Mouse (Mus musculus): ENCODE results near the gene Olfr1024. TPM values are rescaled to one million over a fixed set of nuclear protein-coding genes. Genes with fewer than 3 reads are reported as not detected.

The Olfr1024 gene
- not detected for total RNA-seq (2021)

DNA sequence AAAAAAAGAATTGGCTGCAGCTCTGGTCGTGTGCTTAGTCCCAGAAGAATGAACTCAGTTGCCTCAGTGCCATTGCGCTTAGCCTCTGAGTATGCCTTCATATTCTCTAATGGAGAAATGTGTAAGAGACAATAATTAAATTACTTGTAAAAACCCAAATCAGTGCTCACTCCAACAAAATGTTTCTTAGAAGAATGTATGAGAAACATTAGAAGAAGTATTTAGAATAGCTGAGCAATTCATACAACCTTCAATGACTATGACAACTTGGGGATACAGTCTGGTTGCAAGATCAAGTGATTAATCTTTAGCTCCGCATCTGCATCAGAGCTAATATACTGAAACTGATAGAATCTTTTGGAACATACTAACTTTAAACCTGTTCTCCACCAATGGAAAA, at the start of gene Olfr1024:
Gene Olfr1024 (minus strand): TSS at position 101 of the 400 bp plus-strand sequence.
- intact Hi-C loops (cut with DNase I), result no loop called here
- DNase-seq, result no peak

DNA sequence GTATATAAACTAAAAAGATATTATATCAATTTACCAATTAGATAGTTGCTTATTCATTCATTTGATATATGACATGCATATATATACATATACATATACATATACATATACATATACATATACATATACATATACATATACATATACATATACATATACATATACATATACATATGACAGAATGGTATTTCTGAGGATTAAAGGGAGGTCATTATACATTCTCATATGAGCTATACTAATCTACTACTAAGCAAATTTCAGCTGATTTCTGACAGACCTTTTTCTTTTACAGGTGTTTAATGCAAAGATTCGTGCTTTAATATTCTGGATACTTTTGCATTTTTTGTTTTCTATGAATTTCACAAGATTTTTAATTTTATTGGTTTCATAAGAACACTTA, 45.3 kb upstream of the Olfr1024 start, which contains the start of gene Olfr1028:
Gene Olfr1028 (plus strand): TSS at position 301 of the 400 bp plus-strand sequence.
- no peak for DNase-seq
- intact Hi-C loops (cut with DNase I), result no loop called here

DNA sequence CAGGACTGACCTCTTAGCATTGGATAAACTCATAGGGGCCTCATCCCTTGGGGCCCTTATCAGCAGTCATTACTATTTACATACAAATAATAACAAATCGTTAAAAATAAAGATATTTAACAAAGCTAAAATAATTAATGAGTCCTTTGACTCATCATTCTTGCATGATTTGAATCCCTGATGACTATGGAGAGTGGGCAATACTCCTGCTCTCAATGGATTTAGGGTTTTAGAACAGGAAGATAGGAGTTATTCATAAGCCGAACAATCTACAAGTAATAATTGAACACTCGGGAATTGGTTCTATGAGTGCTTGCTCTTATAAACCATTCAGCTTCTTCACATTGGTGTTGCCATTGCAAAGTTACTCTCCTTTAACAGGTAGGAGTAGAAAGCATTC, 16.4 kb upstream of the Olfr1024 start, which contains the start of gene Olfr1026:
Gene Olfr1026 (plus strand): TSS at position 301 of the 400 bp plus-strand sequence.
- intact Hi-C loops (cut with DNase I), result no loop called here
- DNase-seq, result no peak

DNA sequence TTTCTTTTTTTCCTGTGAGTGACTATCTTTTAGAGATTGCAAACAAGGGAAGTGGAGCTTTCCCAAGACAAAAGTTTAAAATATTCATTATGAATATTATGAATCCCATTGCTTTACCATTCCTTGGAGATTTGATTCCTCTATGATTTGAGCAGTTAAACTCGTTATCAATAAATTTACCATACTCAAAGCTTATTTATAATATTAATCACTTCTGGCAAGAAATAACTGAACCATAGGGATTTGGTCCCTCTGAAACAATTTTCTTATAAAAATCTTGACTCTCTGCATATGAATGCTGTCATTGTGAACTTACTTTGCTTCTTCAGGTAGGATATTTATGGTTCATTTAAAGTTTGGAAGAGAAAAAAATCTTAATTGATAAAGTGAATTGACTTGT, 10.0 kb upstream of the Olfr1024 start, which contains the start of gene Olfr1025-ps1:
Gene Olfr1025-ps1 (plus strand): TSS at position 301 of the 400 bp plus-strand sequence.
- no peak for DNase-seq

DNA sequence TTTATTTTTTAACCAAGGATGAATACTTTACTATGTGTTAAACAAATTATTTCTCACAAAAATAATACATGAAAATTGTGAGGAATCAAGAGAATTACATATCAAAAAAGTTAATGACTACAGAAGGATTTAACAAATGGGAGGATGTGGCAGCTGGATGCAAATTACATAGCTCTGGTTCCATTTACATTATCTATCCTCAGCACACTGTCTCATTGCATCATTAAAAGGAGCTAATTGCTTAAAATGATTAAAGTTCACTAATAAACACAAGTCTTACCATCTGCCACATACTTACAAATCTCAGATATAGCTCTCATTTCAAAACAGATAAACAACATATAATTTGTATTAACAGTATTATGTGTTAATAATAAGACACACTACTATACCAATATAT, 8.3 kb upstream of the Olfr1024 start:
- DNase-seq, result no peak
- intact Hi-C loops (cut with DNase I), result no loop called here

More for the DNA sequence above, 10.0 kb upstream of the Olfr1024 start, which contains the start of gene Olfr1025-ps1:
- intact Hi-C loops (cut with DNase I), result no loop called here

DNA sequence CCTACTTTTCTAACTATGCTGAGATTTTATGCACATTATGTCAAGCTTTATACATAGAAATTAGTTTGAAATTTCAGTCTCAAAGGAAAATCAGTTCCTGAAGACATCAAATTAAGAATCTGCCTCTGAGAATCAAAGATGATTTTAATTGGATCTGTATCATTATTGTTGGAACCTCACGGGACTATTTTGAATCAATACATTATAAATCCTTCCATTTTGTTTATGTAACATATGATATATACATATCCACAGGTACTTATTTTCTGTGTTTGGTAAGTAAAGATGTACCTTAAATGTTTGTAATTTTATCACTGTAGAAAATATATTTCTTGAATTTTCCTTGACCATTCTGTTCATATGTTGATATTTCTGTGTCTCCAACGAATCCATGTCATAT, 19.5 kb downstream of the Olfr1024 start, which contains the start of gene Olfr1023:
Gene Olfr1023 (plus strand): TSS at position 301 of the 400 bp plus-strand sequence.
- no peak for DNase-seq
- intact Hi-C loops (cut with DNase I), result no loop called here

DNA sequence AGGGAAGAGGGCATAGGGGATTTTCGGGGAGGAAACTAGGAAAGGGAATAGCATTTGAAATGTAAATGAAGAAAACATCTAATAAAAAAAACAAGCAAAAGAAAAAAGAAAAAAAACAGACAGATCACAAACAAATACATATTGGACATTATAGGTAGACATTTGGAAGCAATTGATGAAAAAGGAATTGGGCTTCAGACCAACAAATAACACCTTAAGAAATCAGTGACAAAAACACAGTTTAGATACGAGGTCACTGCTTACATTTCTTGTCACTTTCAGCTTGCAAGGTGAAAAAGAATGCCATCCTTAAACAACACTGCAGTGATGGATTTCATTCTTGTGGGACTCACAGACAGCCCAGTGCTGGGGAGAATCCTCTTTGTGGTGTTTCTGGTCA, 36.6 kb downstream of the Olfr1024 start, which contains the start of gene Olfr1022:
Gene Olfr1022 (plus strand): TSS at position 301 of the 400 bp plus-strand sequence.
- intact Hi-C loops (cut with DNase I), result no loop called here
- DNase-seq, result no peak

Other genes starting within 250 kb of the Olfr1024 start
- not detected for gene Olfr154, start 240.6 kb downstream of the Olfr1024 start, total RNA-seq (2021)
- gene Olfr1006, start 226.3 kb downstream of the Olfr1024 start, total RNA-seq (2021), result not detected
- not detected for gene Olfr1008, start 215.6 kb downstream of the Olfr1024 start, total RNA-seq (2021)
- not detected for gene Olfr1009, start 189.6 kb downstream of the Olfr1024 start, total RNA-seq (2021)
- gene Olfr1012, start 142.3 kb downstream of the Olfr1024 start, total RNA-seq (2021), result not detected
- gene Olfr1013, start 138.0 kb downstream of the Olfr1024 start, total RNA-seq (2021), result not detected
- not detected for gene Olfr1014, start 132.3 kb downstream of the Olfr1024 start, total RNA-seq (2021)
- not detected for gene Olfr1015, start 123.0 kb downstream of the Olfr1024 start, total RNA-seq (2021)
- not detected for gene Olfr1016, start 102.5 kb downstream of the Olfr1024 start, total RNA-seq (2021)
- not detected for gene Olfr1018, start 86.6 kb downstream of the Olfr1024 start, total RNA-seq (2021)
- gene Olfr1019, start 59.6 kb downstream of the Olfr1024 start, total RNA-seq (2021), result not detected
- gene Olfr1020, start 58.0 kb downstream of the Olfr1024 start, total RNA-seq (2021), result not detected
- not detected for gene Olfr1022, start 36.5 kb downstream of the Olfr1024 start, total RNA-seq (2021)
- not detected for gene Olfr1023, start 19.4 kb downstream of the Olfr1024 start, total RNA-seq (2021)
- not detected for gene Olfr1025-ps1, start 10.1 kb upstream of the Olfr1024 start, total RNA-seq (2021)
- not detected for gene Olfr1026, start 16.5 kb upstream of the Olfr1024 start, total RNA-seq (2021)
- gene Olfr1028, start 45.4 kb upstream of the Olfr1024 start, total RNA-seq (2021), result not detected
- gene Olfr1029, start 68.8 kb upstream of the Olfr1024 start, total RNA-seq (2021), result not detected
- not detected for gene Olfr1030, start 74.2 kb upstream of the Olfr1024 start, total RNA-seq (2021)
- gene Olfr1031, start 85.3 kb upstream of the Olfr1024 start, total RNA-seq (2021), result not detected
- not detected for gene Olfr1032, start 100.5 kb upstream of the Olfr1024 start, total RNA-seq (2021)
- gene Olfr1033, start 115.6 kb upstream of the Olfr1024 start, total RNA-seq (2021), result not detected
- gene Olfr1034, start 140.8 kb upstream of the Olfr1024 start, total RNA-seq (2021), result not detected
- not detected for gene Olfr1036, start 168.9 kb upstream of the Olfr1024 start, total RNA-seq (2021)
- not detected for gene Olfr1037, start 182.3 kb upstream of the Olfr1024 start, total RNA-seq (2021)
- not detected for gene Olfr1039, start 230.9 kb upstream of the Olfr1024 start, total RNA-seq (2021)
- gene Olfr1040, start 241.7 kb upstream of the Olfr1024 start, total RNA-seq (2021), result not detected

All from left cerebral cortex, postnatal 4 days (tissue).